Mouse (Mus musculus) lung, postnatal 10 days (tissue): ENCODE data around the gene Impdh2.

Source experiments
- DNase-seq: peaks from one replicate; pipeline ENCODE4 v3.0.0; 2021

Gene Impdh2

DNA sequence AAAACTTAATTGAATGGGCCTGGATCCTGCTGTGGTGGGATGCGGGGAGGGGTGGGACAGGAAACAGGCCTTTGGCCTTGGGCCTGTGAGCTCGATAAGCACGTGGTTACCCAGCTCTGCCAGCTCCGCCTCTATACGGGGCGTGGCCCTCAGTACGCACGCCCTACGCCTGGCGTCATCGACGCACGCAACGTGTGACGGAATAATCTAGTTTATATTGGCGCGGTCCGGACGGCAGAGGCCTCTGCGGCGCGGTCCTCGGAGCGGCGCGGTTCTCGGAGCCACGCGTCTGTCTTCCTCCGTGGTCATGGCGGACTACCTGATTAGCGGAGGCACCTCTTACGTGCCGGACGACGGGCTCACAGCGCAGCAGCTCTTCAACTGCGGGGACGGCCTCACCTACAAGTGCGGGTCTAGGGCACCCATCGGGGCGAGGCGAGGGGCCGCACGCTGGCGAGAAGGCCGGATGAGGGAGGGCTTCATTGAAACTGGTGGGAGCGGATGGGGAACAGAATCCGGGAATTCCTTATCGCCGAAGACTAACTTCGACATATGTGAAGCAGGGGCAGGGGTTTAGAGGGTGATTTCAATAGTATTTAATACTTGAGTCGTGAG lies at the start of gene Impdh2:
TSS of gene Impdh2 (plus strand) at position 60 of the 615 bp plus-strand sequence.
- peak; percentile 98 for DNase-seq

DNA sequence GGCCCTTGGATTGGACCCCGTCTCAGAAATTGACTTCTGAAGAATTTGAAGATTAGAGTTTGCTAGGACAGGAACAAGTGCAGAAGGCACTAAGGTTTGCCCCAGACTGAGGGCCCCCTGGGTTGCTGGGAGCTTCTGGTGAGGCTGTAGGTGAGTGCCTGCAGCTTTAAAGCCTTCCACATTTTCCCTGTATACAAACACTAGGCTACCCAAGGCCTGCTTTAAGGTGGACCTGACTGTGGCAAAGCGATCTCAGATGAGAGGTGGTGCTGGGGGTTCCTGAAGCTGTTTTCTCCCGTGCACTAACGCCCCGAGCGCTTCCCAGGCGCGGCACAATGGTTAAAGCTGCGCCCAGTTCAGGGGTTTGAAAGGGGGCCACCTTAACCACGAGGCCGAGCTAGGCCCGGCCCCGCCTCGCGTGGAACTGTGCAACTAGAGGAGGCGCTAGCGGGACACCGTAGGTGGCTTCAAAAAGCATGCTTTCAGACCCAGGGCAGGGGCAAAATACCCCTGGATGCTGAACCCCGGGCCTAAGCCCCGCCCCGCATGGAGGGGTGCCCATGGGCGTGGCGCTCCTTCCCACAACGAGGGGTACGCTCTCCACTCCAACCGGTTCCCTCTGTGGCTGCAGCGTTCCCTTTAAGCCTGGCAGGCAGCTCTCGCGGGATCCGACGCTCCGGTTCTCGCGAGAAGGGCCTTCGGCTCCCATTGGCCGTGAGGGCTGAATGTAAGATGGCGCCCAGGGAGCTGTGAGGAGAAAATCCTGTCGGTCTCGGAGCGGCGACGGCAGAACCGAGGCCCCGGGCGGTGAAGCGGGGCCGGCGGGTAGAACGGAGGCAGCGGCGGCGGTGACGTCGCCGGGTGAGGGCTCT lies 43.5 kb upstream of the Impdh2 start, which contains the start of gene Qrich1:
TSS of gene Qrich1 (plus strand) at position 427 of the 872 bp plus-strand sequence.
- DNase-seq = peak; percentile 97

DNA sequence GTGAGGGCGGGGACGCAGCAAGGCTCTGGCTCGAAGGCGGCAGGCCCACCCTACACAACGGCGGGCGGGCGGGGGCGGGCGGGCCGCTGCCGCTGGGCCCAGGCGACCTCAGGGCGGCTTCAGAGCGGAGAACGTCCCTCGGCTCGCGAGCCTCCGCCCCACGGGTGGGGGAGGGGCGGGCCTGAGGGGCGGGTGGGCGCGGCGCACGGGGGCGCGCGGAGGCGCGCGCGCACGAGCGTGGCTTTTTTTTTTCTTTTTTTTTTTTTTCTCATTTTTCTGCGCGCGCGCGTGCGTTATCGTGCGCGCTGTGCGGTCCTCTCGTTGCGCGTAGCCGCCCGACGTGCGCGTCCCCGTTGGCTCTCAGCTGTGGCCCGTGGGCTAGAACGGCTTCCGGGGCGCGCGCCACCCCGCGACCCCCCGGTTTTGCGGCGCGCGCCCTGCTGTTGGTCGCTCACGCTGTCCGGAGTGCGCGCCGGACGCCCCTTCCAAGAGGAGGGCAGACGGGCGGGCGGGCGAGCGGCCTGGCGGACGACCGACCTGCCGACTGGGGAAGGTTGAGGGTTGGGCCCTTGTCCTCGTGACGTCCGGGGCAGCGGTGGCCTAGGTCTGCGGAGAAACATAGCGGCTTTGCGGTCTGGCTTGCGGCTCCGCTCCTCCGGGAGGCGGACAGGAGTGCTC lies 42.7 kb upstream of the Impdh2 start:
- peak; percentile 89 for DNase-seq

DNA sequence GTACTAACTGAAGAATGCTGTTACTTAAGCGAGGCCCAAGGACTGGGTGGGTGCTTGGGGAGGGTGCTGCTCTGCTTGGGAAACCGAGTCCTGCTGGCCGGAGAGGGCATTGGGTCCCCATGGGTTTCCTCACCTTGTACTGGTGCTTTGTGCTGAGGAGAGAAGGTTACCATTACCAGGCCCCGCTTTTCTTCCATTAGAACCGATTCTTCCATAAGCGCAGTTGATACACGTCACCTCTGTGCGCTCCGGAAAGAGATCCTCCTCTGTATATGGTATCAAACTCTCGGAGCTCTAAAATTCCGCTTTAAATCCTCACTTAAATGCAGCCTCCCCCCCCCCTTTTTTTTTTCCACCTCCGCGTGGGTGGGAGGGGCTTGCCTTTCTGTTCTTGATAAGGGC lies 42.2 kb upstream of the Impdh2 start:
- DNase-seq = peak; percentile 50

DNA sequence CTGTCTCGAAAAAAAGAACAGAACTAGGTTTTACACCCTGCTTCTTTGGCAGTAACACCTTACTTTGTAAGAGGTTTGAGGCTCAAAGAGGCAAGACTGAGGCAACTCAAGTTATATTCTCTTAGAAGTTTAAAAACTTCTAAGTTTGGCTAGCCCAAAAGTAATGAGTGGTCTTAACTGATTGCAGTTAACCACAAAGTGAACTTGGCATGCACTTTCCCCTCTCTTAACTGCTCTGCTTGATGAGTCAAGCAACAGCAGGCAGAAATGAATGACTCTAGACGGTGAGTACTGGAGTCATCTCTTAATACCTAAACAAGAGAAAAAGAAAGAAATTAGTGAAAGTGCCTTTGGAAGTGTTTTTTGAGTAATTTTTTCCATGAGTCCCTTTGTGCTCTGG lies 38.5 kb upstream of the Impdh2 start:
- no peak for DNase-seq

DNA sequence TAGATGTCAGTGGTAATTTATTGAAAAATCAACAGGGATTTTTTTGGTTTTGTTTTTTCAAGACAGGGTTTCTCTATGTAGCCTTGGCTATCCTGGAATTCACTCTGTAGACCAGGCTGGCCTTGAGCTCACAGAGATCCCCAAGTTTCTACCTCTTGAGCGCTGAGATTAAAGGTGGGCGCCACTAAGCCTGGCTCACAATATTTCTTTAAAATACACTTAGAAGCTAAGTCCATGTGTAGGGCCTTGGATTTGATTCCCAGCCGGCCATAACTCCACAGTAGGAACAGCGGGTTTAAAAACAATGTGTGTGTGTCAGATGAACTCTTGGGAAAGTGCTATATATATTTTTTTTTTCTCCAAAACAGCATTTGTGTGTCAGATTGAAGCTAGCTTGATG lies 36.7 kb upstream of the Impdh2 start:
- no peak for DNase-seq

DNA sequence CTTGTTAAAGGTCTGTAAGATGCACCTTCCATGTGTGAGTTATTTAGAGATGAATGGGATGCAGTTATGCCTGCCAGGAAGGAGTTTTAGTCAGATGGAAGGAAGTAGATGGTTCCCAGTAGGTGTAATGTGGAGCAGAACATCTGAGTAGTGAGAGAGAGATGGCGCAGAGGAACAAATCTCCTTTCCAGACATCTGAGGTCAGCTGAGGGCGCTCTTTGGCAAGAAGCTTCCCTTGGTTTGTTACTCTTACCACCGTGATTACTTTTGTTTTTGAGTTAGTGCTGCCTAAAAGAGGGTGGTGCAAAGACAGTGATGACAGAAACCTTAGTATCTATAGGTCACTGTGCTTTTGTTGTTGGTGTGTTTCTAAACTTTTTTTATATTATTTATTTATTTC lies 34.7 kb upstream of the Impdh2 start:
- DNase-seq = no peak

DNA sequence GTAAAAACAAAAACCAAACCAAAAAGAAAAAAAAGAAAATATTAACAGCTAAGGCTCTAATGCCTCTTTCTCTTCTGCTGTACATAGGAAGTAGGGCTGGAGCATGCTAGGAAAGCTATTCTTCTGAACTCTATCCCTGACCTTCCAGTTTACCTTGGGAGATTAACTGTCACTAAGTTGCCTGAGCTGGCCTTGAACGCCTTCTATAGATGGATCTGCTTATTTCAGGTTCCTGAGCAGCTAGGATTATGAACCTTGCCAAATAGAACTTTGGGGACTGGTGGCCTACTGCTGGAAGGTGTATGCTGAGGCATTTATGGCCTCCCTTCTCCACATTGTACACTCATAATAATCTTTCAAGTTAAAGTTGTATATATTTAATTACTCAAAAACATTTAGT lies 29.1 kb upstream of the Impdh2 start:
- DNase-seq = no peak

DNA sequence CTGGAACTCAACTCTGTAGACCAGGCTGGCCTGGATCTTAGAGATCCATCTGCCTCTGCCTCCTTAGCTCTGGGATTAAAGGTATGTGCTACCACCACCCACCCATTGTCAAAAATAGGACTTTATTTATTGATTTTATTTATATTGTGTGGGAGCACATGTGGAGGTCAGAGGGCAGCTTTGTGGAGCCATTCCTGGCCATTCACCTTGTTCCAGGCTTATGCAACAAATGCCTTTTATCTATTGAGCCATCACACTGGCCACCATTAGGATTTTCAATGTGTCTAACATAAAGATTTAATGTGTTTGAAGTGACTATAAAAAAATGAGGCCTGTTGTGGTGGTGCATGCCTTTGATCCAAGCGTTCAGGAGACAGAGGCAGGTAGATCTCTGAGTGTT lies 28.6 kb upstream of the Impdh2 start:
- no peak for DNase-seq

DNA sequence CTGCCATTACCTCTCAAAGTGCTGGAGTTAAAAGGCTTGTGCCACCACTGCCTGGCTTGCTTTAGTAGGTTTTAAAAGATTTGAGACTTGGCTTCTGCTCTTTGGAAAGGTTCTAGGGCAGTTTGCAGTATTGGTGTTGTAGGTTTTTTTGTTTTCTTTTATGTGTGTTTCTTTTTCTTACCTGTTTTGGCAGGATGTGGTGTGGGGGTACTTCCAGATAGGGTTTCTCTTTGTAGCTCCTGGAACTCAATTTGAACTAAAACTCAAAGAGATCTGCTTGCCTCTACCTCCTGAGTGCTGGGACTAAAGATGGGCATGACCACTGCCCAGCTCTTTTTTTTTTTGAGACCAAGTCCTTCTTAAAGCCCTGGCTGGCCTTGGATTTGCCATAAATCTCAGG lies 19.2 kb upstream of the Impdh2 start:
- no peak for DNase-seq

DNA sequence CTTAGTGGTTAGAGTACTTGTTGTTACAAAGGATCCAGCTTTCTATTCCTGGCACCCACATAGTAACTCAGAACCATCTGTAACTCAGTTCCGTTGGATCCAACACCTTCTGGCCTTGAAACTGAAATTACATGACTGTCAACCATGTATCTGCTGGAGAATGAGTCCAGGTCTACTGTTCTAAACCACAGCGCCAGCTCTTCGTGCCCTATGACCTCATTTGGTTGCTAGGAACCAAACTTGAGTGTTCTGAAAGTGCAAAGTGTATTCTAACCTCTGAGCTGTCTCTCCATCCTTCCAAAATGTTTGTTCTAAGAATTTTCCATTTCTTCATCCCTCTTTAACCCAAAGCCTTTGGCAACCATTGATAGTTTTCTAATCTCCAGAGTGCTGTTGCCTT lies 14.1 kb upstream of the Impdh2 start:
- DNase-seq = no peak

DNA sequence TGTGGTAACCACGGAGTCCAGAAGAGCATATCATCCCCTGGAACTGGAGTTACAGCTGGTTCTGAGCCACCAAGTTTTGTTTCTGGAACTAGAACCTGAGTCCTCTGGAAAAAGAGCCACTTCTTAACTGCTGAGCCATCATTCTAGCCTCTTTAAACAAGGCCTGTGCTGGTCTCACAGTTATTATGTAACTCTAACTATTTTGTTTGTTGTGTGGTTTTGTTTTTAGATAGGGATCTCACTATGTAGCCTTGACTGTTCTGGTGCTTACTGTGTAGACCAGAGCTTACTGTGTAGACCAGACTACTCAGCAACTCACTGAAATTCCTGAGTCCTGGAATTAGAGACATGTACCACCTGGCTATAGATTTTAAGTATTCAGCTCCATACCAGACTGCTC lies 13.2 kb upstream of the Impdh2 start:
- DNase-seq = no peak

DNA sequence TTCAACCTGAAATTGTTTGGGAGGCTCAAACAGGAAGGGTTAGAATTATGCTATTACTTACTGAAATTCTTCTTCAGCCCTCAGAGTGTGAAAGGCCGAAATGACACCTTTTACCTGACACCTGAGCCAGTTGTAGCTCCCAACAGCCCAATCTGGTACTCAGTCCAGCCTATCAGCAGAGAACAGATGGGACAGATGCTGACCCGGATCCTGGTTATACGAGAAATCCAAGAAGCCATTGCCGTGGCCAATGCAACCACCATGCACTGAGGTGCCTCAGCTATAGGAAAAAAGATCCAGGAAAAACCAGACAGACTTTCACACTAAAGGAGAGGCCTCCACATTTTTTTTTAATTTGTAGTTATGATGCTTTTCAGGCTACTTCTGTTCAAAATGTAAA lies 917 bp upstream of the Impdh2 start:
- DNase-seq = no peak

DNA sequence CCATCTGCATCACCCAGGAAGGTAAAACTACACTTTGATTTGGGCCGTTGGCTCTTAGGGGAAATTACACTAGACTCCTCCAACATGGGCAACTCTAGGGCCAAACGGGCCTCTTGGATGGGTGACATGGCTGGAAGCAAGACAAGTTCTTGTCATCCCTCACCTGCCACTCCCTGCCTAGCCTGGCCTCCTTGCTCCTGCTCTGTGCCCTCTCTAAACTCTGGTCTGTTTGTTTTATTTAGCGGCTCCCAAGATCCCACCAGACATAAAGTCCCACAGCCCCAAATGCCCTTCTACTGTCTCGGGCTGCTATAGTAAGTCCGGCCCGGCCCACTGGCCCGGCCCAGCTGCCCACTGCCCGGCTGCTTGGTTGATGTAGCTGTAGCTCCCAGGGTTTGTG lies 3.6 kb downstream of the Impdh2 start:
- DNase-seq = no peak

DNA sequence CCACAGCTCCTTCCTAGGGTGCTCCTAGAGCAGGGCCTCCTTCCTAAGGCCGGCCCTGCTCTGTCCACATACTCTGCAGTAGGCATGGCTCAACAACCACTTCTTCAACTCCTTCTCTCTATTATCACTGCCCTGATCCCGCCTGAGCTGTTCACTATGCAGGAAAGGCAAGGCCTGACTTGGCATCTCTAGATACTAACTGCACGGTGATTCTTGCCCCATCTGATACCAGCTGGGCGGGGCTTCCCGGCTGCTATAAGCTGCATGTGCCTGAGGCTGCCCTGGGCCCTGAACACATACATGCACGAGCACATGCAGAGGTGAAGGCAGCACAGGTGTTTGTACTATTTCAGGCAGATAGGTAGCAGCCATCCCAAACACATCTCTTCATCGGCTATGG lies 4.0 kb downstream of the Impdh2 start:
- no peak for DNase-seq

DNA sequence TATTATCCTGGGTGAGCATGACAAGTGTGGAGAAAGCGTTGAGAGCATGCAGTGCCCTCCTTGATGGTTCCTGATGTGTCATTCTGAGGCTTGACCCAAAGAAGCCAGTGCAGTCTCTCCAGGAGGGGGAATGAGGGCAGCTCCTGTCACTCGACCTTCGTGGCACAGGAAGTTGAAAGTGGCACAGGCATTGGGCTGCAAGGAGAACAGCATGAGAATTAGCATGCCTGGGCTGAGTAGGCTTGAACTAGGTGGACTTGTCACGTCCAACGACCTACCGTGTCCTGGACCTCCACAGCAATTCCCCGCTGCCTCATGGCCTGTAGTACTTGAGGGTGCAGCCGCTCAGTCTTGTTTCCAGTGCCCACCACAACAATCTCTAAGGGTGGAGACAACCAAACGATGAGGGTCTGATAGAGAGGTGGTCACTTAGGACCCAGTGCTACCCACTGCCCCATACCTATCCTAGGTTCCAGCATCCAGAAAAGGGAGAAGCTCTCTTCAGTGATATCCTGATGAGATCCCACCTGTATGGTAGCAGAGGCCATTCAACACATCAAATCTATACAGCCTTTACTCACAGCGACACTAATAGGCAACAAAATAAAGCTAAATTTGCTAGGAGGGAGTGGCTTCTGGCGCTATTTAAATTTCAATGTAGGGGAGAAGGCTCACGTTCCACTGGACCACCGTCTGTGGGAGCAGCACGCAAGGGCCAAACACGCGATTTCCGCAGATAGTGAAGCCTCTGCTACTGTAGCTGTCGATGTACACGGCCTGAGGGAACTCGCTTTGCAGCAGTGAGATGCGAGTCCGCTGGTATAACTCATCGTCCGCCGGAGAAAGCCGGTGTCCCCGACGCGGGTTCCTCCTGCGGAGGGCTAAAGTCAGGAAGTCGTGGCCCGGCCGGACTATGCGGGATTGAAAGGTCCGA lies 6.1 kb downstream of the Impdh2 start:
- DNase-seq = no peak

DNA sequence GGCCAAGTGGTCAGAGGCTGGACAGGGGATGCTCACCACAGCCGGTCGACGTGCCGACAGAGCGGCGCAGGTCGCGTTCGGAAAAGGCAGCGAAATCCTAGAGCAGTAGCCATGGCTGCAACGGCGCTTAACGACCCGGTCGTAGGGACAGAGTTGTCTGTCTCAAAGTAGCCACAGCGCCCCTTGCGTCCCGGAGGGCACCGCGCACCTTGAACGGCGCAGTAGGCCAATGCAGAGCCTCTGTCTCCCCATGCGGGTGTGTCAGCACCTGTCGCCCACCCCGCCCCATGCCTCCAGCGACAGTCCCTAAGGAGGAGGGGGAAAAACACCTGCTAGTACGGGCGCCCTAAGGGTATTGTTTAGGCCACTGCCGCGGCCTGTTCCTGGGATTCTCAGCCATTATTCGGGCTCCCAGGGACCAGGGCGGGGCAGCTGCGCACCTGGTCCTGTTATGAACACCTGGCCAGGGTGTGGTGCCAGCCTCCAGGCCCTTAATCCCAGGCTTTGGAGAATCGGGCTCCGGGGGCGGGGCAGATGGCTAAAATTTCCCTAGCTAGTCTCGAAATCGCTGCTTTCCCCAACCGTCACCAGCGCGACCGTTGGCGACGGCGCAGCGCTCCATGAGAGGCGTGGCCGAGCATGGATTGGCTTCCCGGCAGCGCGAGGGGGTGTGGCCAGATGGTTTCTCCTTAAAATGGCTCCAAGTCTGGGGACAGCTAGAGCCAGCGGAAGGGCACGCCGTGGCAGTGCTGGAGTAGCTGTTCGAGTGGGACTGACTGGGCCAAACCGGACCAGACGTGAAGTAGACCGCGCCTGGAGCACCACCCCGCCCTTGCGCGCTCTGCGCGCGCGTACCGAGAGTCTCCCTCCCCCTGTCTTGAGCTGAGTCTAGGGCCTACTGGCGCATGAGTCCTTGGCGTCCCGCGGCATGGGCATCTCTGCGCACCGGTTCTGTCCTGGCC lies 7.0 kb downstream of the Impdh2 start, which contains the start of gene Ndufaf3:
TSS of gene Ndufaf3 (minus strand) at position 620 of the 962 bp plus-strand sequence.
- DNase-seq = peak; percentile 98

DNA sequence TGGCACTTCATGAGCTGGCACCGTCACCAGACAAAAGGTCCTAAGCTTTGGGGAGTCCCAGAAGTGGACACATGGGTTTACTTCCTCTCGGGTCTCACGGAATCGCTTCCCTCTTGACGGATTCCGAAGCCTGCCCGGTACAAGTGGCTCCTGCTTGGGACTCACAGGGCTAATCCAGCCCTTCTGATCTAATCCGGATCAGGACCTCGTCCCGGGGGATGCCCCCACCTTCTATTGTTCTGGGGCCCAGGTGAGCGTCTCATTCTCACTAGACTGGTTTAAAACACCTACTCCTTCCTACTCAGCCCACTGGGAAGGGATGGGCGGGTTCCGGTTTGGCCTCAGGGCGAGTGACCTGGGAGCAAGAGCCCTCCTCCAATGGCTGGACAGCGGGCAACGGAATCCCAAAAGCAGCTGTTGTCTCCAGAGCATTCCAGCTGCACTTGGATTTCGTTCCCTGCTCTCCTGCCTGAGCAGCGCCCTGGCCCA lies 7.9 kb downstream of the Impdh2 start:
- peak; percentile 53 for DNase-seq

DNA sequence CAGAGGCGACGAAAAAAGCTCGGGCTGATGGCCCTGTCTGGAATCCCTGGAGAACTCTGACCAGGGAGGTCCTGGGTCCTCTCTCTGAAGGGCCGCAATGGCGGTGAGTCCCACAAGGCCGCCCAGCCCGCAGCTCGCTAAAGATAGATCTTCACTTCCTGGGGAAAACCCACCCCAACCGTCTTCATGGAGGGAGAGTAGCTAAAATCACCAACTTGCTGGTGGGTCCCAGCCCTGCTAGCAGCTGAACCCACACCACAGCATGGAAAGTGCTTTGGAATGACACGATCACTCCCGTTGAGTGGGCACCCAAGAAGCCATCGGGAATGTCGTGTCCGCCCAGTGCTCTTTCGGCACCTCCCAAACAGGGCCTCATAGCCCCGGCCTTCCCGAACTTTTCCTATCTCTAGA lies 8.4 kb downstream of the Impdh2 start:
- no peak for DNase-seq

DNA sequence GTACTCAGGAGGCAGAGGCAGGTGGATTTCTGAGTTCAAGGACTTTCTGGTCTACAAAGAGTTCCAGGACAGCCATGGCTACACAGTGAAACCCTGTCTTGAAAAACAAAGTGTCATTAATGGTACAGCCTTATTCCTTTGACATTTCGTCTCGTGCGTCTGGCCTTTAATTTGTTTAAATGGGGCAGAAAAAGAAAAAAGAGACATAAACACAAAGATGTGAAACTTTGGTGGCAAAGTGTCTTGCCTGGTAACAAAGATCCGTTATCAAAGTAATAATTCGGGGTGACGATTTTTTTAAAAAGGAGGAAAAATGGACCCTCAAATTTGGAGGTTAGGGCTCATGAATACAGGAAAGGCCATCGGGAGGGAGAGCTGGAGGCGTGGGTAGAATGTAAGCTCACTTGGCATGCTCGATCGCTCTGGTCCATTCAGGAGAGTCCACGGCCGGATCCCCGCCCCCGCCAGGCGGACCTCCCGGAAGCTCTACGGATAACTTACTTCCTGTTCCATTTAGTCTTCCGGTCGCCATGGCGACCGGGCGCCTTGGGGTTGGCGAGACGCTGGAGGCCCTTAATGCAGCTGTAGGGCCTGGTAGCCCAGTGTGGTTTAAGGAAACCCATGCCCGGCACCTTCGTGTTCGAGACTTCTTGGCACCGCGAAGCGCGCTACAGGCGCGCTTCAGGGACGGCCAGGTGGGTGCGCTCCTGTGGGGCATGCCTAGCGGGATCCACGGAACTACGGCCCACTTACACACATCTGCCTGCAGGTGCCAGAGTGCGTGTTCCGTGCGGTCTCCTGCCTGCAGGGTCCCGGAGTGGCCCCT lies 9.5 kb downstream of the Impdh2 start, which contains the start of gene Dalrd3:
TSS of gene Dalrd3 (plus strand) at position 506 of the 826 bp plus-strand sequence.
- peak; percentile 95 for DNase-seq
